Mouse (Mus musculus) liver, embryonic 14.5 days (tissue): ENCODE data around the gene Arhgap21.

Experiments
- CTCF ChIP-seq: IDR thresholded peaks from 2 replicates; pipeline ENCODE4 v1.5.1; 2016; ENCODE audit warnings: antibody characterized with exemption, low read depth, control low read depth
- EP300 ChIP-seq: IDR thresholded peaks from 2 replicates; pipeline ENCODE4 v1.6.1; 2016; ENCODE audit warnings: antibody characterized with exemption, low read depth

GRCm38 (mm10) chr2:20962284-20962683 lies 6.4 kb downstream of the Arhgap21 start:
- TF ChIP-seq CTCF (no peak), EP300 (no peak)
